Mouse (Mus musculus) central nervous system, embryonic 11.5 days (tissue): ENCODE measurements around the gene Trit1. TPM values are rescaled to one million over a fixed set of nuclear protein-coding genes. Genes with fewer than 3 reads are reported as not detected.

Experiments used
- polyA plus RNA-seq: library from polyadenylated mRNA; depleted of rRNA; stranded (reverse); fragments of >200 nt; gene quantifications from 2 replicates; pipeline ENCODE4 v1.2.3, GENCODE M21; 2012; rRNA removed

Trit1 gene
- polyA plus RNA-seq = 20.1 and 23.6 TPM in 2 replicates

GRCm38 (mm10) chr4:123016451-123016957 is at the start of gene Trit1:
Gene Trit1 (plus strand): TSS chr4:123016597.

GRCm38 (mm10) chr4:122995404-122996220 is 20.8 kb upstream of the Trit1 start, which contains the start of gene Mycl:
Gene Mycl (plus strand): TSS chr4:122995652.

Other genes starting within 250 kb of the Trit1 start
- gene Ppt1, start 180.4 kb upstream of the Trit1 start, polyA plus RNA-seq = 37.6 and 53.7 TPM in 2 replicates
- 60.4 and 90.8 TPM in 2 replicates for gene Cap1, start 130.5 kb upstream of the Trit1 start, polyA plus RNA-seq
- gene Mfsd2a, start 55.4 kb upstream of the Trit1 start, polyA plus RNA-seq = 14.0 and 18.8 TPM in 2 replicates
- gene Mycl, start 20.9 kb upstream of the Trit1 start, polyA plus RNA-seq = 54.9 and 101 TPM in 2 replicates
- gene Bmp8b, start 88.6 kb downstream of the Trit1 start, polyA plus RNA-seq = 0.17 and 0.39 TPM in 2 replicates
- gene Oxct2b, start 99.7 kb downstream of the Trit1 start, polyA plus RNA-seq = 0.08 and 0.16 TPM in 2 replicates
- gene Ppie, start 123.4 kb downstream of the Trit1 start, polyA plus RNA-seq = 72.2 and 73.3 TPM in 2 replicates
- gene Hpcal4, start 166.6 kb downstream of the Trit1 start, polyA plus RNA-seq = 0.34 and 0.41 TPM in 2 replicates
- gene Nt5c1a, start 184.9 kb downstream of the Trit1 start, polyA plus RNA-seq = 0.04 TPM in 1 of 2 replicates, not detected in the other
- 3.7 and 8.3 TPM in 2 replicates for gene Heyl, start 217.0 kb downstream of the Trit1 start, polyA plus RNA-seq
- 111 and 116 TPM in 2 replicates for gene Pabpc4, start 245.8 kb downstream of the Trit1 start, polyA plus RNA-seq